Mouse (Mus musculus) E14TG2a.4 (cell line): ENCODE measurements around the gene Gm27029.

Experiments
- H3K27me3 ChIP-seq: 2 replicates; pipeline ENCODE4 v1.6.1; 2014; ENCODE audit warnings: low read length, control low read depth; ENCODE audit not compliant: insufficient read depth
- H3K36me3 ChIP-seq: 2 replicates; pipeline ENCODE4 v1.6.1; 2014; ENCODE audit warnings: low read length, control low read depth; ENCODE audit not compliant: insufficient read depth
- H3K4me1 ChIP-seq: replicated peaks from 2 replicates; pipeline ENCODE4 v1.6.1; 2014; ENCODE audit warnings: low read depth, low read length, control low read depth
- H3K4me3 ChIP-seq: replicated peaks from 2 replicates; pipeline ENCODE4 v1.5.1; 2014; ENCODE audit warnings: mild to moderate bottlenecking, low read length
- H3K9me3 ChIP-seq: 2 replicates; pipeline ENCODE4 v1.6.1; 2014; ENCODE audit warnings: low read length, control low read depth
- CTCF ChIP-seq: conservative IDR thresholded peaks from 2 replicates; pipeline ENCODE4 v1.5.1; 2014; ENCODE audit warnings: low read length
- NANOG ChIP-seq: IDR thresholded peaks from 2 replicates; pipeline ENCODE4 v1.6.1; 2014; ENCODE audit warnings: borderline replicate concordance, low read length, mixed read lengths
- POU5F1 ChIP-seq: IDR thresholded peaks from 2 replicates; pipeline ENCODE4 v1.6.1; 2014; ENCODE audit warnings: low read length, borderline replicate concordance

Gene Gm27029

GRCm38 (mm10) chr11:101370141-101370540 is 54.5 kb downstream of the Gm27029 start:
- H3K27me3 ChIP-seq, result peaks cover 11% of the 10 kb centered on the region; the same call in 1 of the 2 replicates
- no peaks in the 10 kb centered on the region for H3K36me3 ChIP-seq
- TF ChIP-seq CTCF, result no peak
- TF ChIP-seq POU5F1, result no peak
- TF ChIP-seq NANOG, result no peak
- no peaks in the 10 kb centered on the region for H3K4me1 ChIP-seq
- no peak overlapping the region for H3K4me3 ChIP-seq
- no peaks in the 10 kb centered on the region for H3K9me3 ChIP-seq

GRCm38 (mm10) chr11:101367326-101367935 is 57.2 kb downstream of the Gm27029 start, which contains the start of gene G6pc:
Gene G6pc, plus strand, starts transcription at chr11:101367561.
- H3K4me1 ChIP-seq, result 0 out of 2 replicates have a peak, but pooled peaks cover 2% of the 10 kb centered on the region
- no peak for TF ChIP-seq POU5F1
- no peak for TF ChIP-seq CTCF
- no peak for TF ChIP-seq NANOG
- H3K27me3 ChIP-seq, result peaks cover 4% of the 10 kb centered on the region; the same call in 1 of the 2 replicates
- H3K36me3 ChIP-seq, result no peaks in the 10 kb centered on the region
- H3K9me3 ChIP-seq, result no peaks in the 10 kb centered on the region
- H3K4me3 ChIP-seq, result no peak within 1 kb of the TSS

- Histone ChIP-seq H3K9me3 (no peaks in the 10 kb centered on the region), H3K36me3 (no peaks in the 10 kb centered on the region), H3K4me3 (no peak overlapping the region), H3K27me3 (0 out of 2 replicates have a peak, but pooled peaks cover 2% of the 10 kb centered on the region), H3K4me1 (peaks cover 6% of the 10 kb centered on the region; the same call in 1 of the 2 replicates)
- TF ChIP-seq NANOG, result no peak
- TF ChIP-seq CTCF, result no peak
- no peak for TF ChIP-seq POU5F1
These were observed 60.1 kb downstream of the Gm27029 start for GRCm38 (mm10) chr11:101364531-101364931.

- H3K27me3 ChIP-seq, result no peaks in the 10 kb centered on the region
- no peaks in the 10 kb centered on the region for H3K9me3 ChIP-seq
- H3K4me1 ChIP-seq, result peaks cover 15% of the 10 kb centered on the region
- no peak for TF ChIP-seq POU5F1
- no peak for TF ChIP-seq CTCF
- no peak for TF ChIP-seq NANOG
- no peaks in the 10 kb centered on the region for H3K36me3 ChIP-seq
- no peak overlapping the region for H3K4me3 ChIP-seq
These were observed 63.9 kb downstream of the Gm27029 start for GRCm38 (mm10) chr11:101360651-101361113.

GRCm38 (mm10) chr11:101359776-101360175 is 64.8 kb downstream of the Gm27029 start:
- H3K27me3 ChIP-seq, result no peaks in the 10 kb centered on the region
- no peaks in the 10 kb centered on the region for H3K9me3 ChIP-seq
- H3K4me1 ChIP-seq, result peaks cover 17% of the 10 kb centered on the region
- H3K4me3 ChIP-seq, result no peak overlapping the region
- TF ChIP-seq POU5F1 (no peak), CTCF (no peak), NANOG (no peak)
- H3K36me3 ChIP-seq, result no peaks in the 10 kb centered on the region

GRCm38 (mm10) chr11:101357505-101358182 is 67.0 kb downstream of the Gm27029 start:
- Histone ChIP-seq H3K4me1 (peaks cover 17% of the 10 kb centered on the region), H3K9me3 (no peaks in the 10 kb centered on the region), H3K27me3 (no peaks in the 10 kb centered on the region; the same call in 1 of the 2 replicates), H3K36me3 (no peaks in the 10 kb centered on the region), H3K4me3 (no peak overlapping the region)
- TF ChIP-seq CTCF (no peak), POU5F1 (no peak), NANOG (no peak)
